Mouse (Mus musculus) cerebellum, postnatal 10 days (tissue): ENCODE data around the gene Barx1.

Source experiments
- DNase-seq, 2 experiments: peaks; one replicate each; pipeline ENCODE4 v3.0.0; 2021; ENCODE audit warnings: mixed read lengths in 2 of 2

The Barx1 gene

DNA sequence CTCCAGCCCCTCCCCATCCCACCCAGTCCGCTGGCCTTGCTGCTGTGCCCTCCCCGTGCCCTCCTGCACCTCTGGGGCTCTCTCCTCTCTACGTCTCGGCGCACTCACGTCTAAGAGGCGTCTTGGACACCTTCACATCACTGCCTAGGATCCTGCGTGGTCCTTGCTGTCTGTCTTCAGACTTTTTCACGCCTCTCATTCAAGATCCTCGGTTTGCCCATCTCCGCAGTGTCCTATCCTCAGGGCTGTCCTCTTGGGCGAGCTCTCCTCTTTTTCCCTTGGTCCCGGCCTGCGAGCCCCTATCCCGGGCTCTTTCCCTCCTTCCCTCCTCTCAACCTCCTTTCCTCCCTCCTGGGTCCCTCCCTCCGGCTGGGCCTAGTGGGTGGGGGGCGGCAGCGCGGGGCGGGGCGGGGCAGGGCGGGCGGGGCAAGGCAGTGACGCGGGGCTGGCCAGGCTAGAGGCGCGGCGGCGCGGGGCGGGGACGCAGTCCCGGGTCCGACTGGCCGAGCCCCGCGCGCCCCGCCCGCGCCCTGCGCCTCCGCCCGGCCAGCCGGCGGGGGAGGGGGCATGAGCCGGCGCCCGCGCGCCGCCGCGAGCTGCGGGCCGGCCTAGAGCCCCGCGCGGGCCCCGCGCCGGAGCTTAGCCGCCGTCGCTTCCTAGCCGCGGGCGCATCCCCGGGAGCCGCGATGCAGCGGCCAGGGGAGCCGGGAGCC, at the start of gene Barx1:
Barx1 (plus strand) TSS at position 568 of the 713 bp plus-strand sequence.
- no peak for DNase-seq

GRCm38 (mm10) chr13:48614525-48614924, 48.3 kb upstream of the Barx1 start:
- DNase-seq = no peak

DNA sequence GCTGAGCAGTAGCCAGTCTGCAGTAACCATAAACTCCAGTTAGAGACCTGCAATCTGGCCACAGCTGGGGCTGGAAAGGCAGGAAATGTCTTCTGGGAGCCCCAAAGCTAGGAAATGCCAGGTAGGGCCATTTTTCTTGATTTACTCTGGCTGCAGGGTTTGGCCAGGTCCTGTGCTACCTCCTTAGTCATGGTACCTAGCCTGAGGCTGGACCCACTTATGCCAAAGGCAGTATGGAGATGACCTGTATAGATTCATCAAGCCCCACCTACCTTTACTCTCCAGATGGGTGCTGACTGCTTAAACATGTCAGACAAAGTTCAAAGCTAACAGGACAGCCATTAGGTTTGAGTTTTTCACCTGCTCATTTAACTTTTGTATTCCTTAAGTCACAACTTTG, 45.0 kb upstream of the Barx1 start:
- no peak for DNase-seq

DNA sequence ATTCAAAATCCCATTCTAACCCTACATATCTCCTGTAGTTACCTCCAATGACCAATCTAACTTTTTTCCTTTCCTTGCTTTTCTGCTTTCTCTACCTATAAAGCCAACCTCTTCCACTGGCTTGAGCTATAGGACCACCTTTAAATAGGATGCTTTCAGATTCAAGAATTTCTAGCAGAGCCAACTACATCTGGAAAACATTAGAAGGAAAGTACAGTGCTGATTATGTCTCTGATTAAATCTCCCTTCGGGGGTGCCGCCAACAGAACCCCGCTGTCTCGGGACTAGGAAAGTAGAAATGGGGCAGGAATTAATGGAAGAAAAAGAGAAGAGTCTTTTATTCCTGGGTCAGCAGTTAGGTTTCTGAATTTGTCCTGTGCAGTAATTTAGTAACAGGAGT, 43.9 kb upstream of the Barx1 start:
- no peak for DNase-seq

DNA sequence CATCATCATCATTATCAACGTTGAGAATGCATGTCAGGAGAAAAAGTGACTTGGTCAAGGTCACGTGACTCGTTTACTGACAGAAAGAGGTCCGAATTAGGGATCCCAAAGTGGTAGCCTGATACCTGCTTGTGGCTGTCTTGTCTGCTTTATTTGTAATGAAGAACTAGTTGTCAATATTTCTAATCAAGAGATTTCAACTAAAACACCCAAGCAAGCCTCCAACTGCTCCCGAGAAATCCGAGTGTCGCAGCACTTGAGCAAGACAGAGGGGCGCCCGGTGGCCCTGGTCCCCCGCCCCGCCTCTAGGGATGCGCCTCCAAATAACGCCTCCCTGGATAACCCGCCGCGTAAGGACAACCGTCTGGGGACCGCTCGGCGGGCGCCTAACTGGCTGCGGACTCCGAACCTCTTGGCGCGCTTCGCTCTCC, 37.8 kb upstream of the Barx1 start:
- no peak for DNase-seq

DNA sequence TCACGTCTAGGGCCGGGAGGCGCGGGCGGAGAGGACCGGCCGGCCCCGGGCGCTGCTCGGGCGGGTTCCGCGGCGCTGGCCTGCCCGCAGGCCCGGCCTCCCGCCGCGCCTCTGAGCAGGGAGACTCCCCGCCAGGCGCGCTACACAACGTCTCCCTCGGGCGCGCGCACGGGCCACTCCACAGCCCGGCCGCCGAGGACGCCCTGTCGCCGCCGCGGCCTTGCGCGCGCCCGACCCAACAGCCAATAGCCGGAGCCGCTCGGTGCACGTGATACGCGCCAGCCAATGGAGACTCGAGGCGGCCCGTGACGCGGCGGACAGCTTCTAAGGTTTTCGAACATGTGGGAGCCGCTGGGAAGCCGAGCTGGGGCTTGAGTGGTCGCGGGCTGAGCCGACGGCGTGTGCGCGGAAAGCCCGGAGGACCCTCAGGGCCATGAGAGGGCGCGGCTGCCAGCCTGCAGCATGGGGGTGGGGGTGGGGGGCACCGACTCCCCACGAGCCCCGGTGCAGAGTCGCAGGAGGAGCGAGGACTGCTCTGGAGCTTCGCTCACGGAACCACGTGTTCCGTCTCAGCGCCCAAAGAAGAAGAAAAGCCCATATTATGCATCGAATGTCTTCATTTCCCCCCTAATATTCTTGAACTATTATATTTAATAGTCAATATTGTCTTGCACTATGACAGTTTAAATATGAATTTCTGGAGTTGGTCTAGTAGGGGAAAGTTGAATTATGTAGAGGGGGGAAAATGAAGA, 37.2 kb upstream of the Barx1 start, which contains the start of gene Ptpdc1:
Ptpdc1 (minus strand) TSS at position 232 of the 752 bp plus-strand sequence.
- peak; percentile 98 for DNase-seq

- no peak for DNase-seq
These were observed 31.1 kb upstream of the Barx1 start for GRCm38 (mm10) chr13:48631691-48632090.

DNA sequence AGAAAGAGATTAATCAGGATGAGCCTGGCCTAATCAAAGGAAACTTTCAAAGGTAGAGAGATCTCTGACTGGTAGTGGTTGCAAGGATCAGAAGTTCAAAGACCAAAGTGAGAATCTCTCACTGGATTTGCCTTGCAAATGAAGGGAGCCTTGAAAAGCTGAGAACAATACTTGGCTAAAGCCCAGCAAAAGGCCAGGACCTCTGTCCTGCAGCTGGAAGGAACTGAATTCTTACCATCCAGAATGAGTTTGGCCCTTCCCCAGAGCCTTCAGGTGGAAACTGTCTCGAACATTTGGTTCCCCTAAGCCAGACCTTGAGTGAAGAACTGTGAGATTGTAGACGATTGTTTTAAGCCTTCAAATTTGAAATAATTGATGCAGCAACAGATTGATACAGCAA, 25.1 kb upstream of the Barx1 start:
- no peak for DNase-seq

GRCm38 (mm10) chr13:48639570-48639969, 23.2 kb upstream of the Barx1 start:
- DNase-seq = peak; percentile 67 to 78

DNA sequence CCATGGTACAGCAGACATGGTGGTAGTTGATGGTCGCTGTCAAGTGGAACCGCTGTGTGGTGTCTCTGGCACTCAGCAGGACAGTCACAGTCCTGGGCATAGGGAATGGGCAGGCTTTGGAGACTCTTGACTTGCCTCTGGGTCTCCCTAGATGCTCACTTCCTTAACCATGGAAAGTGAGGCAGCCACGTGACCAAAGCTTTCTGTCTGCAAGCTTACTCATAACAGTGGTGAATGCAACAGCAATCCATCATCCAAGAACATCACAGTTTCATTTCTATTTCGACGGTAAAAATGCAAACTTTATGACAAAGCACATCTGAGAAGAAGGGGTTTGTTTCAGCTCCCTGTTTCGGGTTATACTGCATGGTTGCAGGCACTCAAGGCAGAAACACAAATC, 19.7 kb upstream of the Barx1 start:
- no peak for DNase-seq

DNA sequence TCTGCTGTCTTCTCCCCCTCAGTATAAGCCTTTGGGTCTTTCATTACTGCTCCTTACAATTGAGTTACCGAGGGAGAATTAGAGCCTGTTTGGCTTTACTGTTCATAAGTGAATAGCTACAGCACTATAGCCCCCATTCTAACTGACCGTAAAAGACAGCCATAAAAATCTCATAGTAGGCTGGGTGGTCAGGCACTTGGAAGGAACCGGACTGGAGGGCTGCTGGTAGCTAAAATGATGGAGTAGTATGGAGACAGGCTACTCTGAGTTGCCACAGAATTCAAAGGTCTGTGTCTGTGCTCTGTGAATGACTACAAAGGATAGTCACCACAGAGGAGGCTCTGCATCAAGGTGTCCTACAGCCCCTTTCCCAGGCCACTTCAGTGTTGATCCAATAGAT, 18.8 kb upstream of the Barx1 start:
- no peak for DNase-seq

GRCm38 (mm10) chr13:48646696-48647095, 16.1 kb upstream of the Barx1 start:
- DNase-seq = no peak

DNA sequence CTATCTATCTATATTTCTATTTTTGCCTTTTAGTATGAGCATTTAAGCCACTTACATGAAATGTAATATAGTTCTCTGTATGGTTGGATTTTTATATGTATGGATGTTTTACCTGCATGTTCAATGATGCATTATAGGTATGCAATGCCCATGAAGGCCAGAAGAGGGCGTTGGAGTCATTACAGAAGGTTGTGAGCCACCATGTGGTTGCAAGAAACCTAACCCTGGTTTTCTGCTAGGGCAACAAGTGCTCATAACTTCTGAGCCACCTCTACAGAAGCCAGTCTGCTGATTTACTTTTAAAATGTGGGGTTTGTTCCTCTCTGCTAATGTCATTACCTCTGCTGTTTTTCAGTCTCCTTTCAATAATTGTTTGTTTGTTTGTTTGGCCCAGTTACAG, 12.2 kb upstream of the Barx1 start:
- DNase-seq = peak in 1 of 2 experiments; percentile 42

GRCm38 (mm10) chr13:48651132-48652065, 11.4 kb upstream of the Barx1 start:
- DNase-seq = peak in 1 of 2 experiments; percentile 39

GRCm38 (mm10) chr13:48653788-48654770, 8.7 kb upstream of the Barx1 start:
- peak; percentile 90 to 94 for DNase-seq

DNA sequence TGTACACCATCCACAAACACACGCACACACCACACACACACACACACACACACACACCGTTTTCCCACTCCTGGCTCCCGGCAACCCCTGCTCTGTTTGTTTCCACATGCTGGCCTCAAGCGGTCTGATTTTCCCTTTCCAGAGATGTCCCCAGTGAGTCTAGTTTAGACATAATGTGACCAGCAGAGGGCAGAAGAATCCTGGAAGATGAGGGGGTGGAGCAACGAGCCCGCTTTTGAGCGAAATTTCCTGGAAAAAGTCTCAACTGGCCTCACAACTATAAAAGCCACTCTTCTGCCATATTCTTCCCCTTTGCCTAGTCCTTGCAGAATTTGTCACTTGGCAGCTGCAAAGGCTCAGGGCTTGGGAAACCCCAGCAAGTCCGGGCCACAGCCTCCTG, 7.2 kb upstream of the Barx1 start:
- peak; percentile 82 to 91 for DNase-seq

- no peak for DNase-seq
These were observed 5.0 kb upstream of the Barx1 start for GRCm38 (mm10) chr13:48657791-48658190.

DNA sequence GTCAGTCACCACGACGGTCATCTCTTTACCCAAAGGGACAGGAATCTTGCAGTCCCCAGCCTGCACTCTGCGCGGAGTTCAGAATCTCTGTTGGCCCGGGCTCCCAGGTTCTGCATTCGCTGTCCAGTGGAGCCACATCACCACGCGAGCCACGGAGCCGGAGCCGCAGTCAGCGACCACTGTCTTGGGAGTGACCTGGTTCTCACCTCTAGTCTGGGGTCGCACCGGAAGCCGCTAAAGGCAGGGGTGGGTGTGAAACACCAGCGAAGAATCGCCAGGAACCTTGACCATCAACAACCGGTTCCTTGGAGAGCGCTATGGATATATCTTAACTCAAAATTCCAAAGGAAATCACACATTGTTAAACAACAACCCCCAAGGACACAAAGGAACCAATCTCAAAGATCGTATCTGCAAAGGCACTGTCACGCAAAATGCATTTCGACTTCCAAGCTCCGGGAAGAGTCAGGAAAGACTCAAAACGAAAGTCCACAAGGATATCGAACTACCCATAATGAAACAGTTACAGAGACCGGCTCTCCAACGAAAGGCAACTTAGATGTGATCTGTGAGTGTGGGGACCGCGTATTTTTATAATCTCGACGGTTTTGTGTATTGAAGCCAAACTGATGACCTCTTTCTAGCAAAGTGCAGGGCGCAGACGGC, 4.1 kb upstream of the Barx1 start:
- peak; percentile 28 to 55 for DNase-seq

GRCm38 (mm10) chr13:48659254-48660220, 3.3 kb upstream of the Barx1 start:
- DNase-seq = peak in 1 of 2 experiments; percentile 49

- DNase-seq = peak; percentile 42 to 43
These were observed 2.5 kb upstream of the Barx1 start for GRCm38 (mm10) chr13:48660221-48660734.
